Mouse (Mus musculus) frontal cortex, postnatal 36 days (tissue): ENCODE measurements around the gene Olfr116.

ENCODE experiments used
- DNase-seq, 2 experiments: peaks; one replicate each; pipeline ENCODE4 v3.0.0; 2022; ENCODE audit warnings: low spot score in 2 of 2

Gene Olfr116

GRCm38 (mm10) chr17:37627009-37627408, at the start of gene Olfr116, which contains the start of gene Olfr115:
TSS of gene Olfr116 (minus strand) at chr17:37627199.
TSS of gene Olfr115 (minus strand) at chr17:37627109.
- DNase-seq = no peak

DNA sequence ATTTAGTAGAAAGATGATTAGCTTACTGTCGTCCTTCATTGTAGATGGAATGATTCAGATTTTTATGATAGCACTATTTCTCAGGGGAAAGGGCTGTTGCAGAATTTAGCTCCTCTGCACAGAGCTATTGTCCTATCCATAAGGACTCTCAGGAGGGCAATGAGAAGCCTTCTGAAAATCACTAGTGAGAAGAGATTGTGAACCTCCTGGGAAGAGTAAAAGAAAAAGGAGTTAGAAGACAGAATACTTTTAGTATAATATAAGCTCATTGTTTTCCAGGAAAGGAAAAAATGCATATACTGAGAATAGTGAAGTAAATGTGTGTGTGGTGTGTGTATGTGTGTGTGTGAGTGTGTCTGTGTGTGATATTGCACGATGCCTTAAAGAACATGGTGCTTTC, 39.7 kb upstream of the Olfr116 start, which contains the start of gene Olfr118:
Gene Olfr118, plus strand, starts transcription at position 301 of the 400 bp plus-strand sequence.
- DNase-seq = no peak

DNA sequence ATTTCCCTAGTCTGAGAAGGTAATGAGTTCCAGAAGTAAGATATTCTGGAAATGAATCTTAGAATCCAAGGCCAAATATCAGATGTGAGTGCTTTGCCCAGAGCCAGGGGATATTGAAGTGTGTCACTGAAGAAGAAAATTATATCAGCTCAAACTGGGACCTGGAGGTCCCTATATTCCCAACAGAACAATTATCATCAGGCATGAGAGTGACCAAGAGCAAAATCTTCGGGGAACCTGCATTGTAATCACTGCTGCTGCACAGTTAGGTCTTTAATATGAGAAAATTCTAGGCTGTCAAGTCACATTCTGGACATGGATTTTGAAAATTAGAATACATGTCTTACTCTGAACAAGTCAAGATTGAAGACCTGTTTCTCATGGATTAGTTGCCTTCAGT, 36.7 kb upstream of the Olfr116 start, which contains the start of gene Olfr117:
Gene Olfr117, minus strand, starts transcription at position 101 of the 400 bp plus-strand sequence.
- no peak for DNase-seq

DNA sequence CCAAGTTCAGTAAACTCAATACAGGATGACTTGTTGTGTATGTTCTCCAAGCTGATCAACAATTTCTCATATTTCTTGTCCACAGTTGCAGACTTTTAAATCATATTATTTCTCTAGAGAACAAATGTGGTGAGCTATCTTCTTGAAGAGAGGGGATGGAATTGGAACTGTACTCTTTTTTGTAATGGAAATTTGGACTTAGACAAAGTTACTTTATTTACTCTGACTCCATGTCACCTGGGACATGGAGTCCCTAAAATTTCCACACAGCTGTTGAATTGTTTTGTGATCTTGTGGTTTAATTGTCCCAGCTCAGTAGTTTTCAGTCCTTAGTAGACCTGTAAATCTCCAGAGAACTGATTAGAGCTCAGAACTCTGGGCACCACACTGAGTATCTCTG, 34.4 kb downstream of the Olfr116 start, which contains the start of gene Olfr114:
Gene Olfr114, minus strand, starts transcription at position 101 of the 400 bp plus-strand sequence.
- DNase-seq = no peak

DNA sequence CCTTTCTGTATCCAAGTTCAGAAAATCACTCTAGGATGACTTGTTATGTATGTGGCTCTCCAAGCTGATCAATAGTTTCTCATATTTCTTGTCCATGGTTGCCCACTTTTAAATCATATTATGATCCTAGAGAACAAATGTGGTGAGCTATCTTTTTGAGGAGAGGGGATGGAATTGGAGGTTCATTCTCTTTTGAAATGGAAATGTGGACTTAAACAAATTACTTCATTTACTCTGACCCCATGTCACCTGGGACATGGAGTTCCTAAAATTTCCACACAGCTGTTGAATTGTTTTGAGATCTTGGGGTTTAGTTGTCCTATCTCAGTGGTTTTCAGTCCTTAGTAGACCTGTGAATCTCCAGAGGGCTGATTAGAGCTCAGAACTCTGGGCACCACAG, 49.4 kb downstream of the Olfr116 start, which contains the start of gene Olfr113:
Gene Olfr113, minus strand, starts transcription at position 101 of the 400 bp plus-strand sequence.
- DNase-seq = no peak
